Mouse (Mus musculus): Measurements from ENCODE around the gene Defb20.

GRCm38 (mm10) chr2:152490038-152490437 is 13.2 kb downstream of the Defb20 start, which contains the start of gene Defb22:
- no peak for TF ChIP-seq CTCF (IDR thresholded peaks at IDR 0.05; ENCODE audit: extremely low read depth, insufficient read depth, low read length)
- no peak for TF ChIP-seq POLR2A (IDR thresholded peaks at IDR 0.05; ENCODE audit: extremely low read depth, insufficient read depth, low read length)

All from cortical plate, adult 2 months (tissue).